Mouse (Mus musculus): ENCODE data around the gene Rnf103.

Gene Rnf103

GRCm38 (mm10) chr6:71492756-71493674, 679 bp upstream of the Rnf103 start:
- no peak for DNase-seq

- DNase-seq: peak; percentile 68
Measured at GRCm38 (mm10) chr6:71494341-71495020, 787 bp downstream of the Rnf103 start.

GRCm38 (mm10) chr6:71500575-71500974, 6.9 kb downstream of the Rnf103 start:
- no peak for DNase-seq

- DNase-seq: no peak
Measured at GRCm38 (mm10) chr6:71503001-71503400, 9.3 kb downstream of the Rnf103 start.

GRCm38 (mm10) chr6:71503670-71504069, 10.0 kb downstream of the Rnf103 start:
- DNase-seq: no peak

- DNase-seq: no peak
Measured at GRCm38 (mm10) chr6:71504091-71504490, 10.4 kb downstream of the Rnf103 start.

GRCm38 (mm10) chr6:71505671-71506070, 12.0 kb downstream of the Rnf103 start:
- DNase-seq: no peak

GRCm38 (mm10) chr6:71519476-71519875, 25.8 kb downstream of the Rnf103 start:
- DNase-seq: no peak

- no peak for DNase-seq
Measured at GRCm38 (mm10) chr6:71525556-71525955, 31.9 kb downstream of the Rnf103 start.

GRCm38 (mm10) chr6:71527056-71527455, 33.4 kb downstream of the Rnf103 start:
- no peak for DNase-seq

GRCm38 (mm10) chr6:71527826-71528225, 34.1 kb downstream of the Rnf103 start:
- no peak for DNase-seq

GRCm38 (mm10) chr6:71530176-71530575, 36.5 kb downstream of the Rnf103 start:
- DNase-seq: no peak

GRCm38 (mm10) chr6:71537286-71537685, 43.6 kb downstream of the Rnf103 start:
- DNase-seq: no peak

GRCm38 (mm10) chr6:71543686-71544499, 50.2 kb downstream of the Rnf103 start, which contains the start of gene Chmp3:
Gene Chmp3 (plus strand): TSS chr6:71543797.
- DNase-seq: peak; percentile 97

GRCm38 (mm10) chr6:71555507-71555951, 61.8 kb downstream of the Rnf103 start:
- peak; percentile 20 for DNase-seq

GRCm38 (mm10) chr6:71556826-71557225, 63.1 kb downstream of the Rnf103 start:
- DNase-seq: no peak
